Mouse (Mus musculus) embryonic facial prominence, embryonic 10.5 days (tissue): ENCODE measurements at regions not wholly inside any gene's neighbourhood (a gene's known extent, or its start where the extent isn't known, plus 50 kb on each side); places are given as distances from the start of the nearest gene placed in this dataset.
"Not testable (repeated sequence)": the region's sequence is repeated elsewhere in the genome, so short reads cannot be mapped to it uniquely, and the experiment has no call there.

Source experiments
- DNase-seq: peaks from one replicate; pipeline ENCODE4 v3.0.0-alpha.2; 2017; ENCODE audit warnings: low spot score
- H3K27ac ChIP-seq: fragments of 300-500 bp; sonication (generic); replicated peaks from 2 replicates; pipeline ENCODE4 v1.5.1; 2016; ENCODE audit warnings: mild to moderate bottlenecking
- H3K27me3 ChIP-seq: fragments of 300-500 bp; sonication (generic); replicated peaks from 2 replicates; pipeline ENCODE4 v1.6.1; 2016; ENCODE audit warnings: low read depth, mild to moderate bottlenecking; ENCODE audit not compliant: poor library complexity, severe bottlenecking
- H3K36me3 ChIP-seq: fragments of 300-500 bp; sonication (generic); replicated peaks from 2 replicates; pipeline ENCODE4 v1.6.1; 2016; ENCODE audit warnings: mild to moderate bottlenecking, moderate library complexity
- H3K4me1 ChIP-seq: fragments of 300-500 bp; sonication (generic); 2 replicates; pipeline ENCODE4 v1.6.1; 2016
- H3K4me3 ChIP-seq: fragments of 300-500 bp; sonication (generic); 2 replicates; pipeline ENCODE4 v1.5.1; 2016; ENCODE audit warnings: mild to moderate bottlenecking, moderate library complexity
- H3K9me3 ChIP-seq: fragments of 300-500 bp; sonication (generic); 2 replicates; pipeline ENCODE4 v1.6.1; 2016; ENCODE audit warnings: mild to moderate bottlenecking
- WGBS: fragments of 180-500 bp; shearing (Covaris S2); methylation state at CpG from one replicate; pipeline ENCODE4 v1.1.7; 2016; 5-methylcytosine and 5-hydroxymethylcytosine counted together

GRCm38 (mm10) chr17:79536549-79536948, 75.1 kb upstream of the Rmdn2 start:
- H3K4me3 ChIP-seq, result no peak overlapping the region
- H3K36me3 ChIP-seq, result no peaks in the 10 kb centered on the region
- H3K27me3 ChIP-seq, result no peaks in the 10 kb centered on the region
- no peaks in the 10 kb centered on the region for H3K9me3 ChIP-seq
- WGBS, result 84% methylated on average over 4 of the region's 4 CpGs
- H3K27ac ChIP-seq, result no peak overlapping the region
- no peaks in the 10 kb centered on the region for H3K4me1 ChIP-seq
- no peak for DNase-seq

- no peaks in the 10 kb centered on the region for H3K4me1 ChIP-seq
- 86% methylated on average over 4 of the region's 4 CpGs for WGBS
- no peaks in the 10 kb centered on the region for H3K27me3 ChIP-seq
- no peaks in the 10 kb centered on the region for H3K9me3 ChIP-seq
- no peak for DNase-seq
- no peak overlapping the region for H3K4me3 ChIP-seq
- H3K27ac ChIP-seq, result no peak overlapping the region
- H3K36me3 ChIP-seq, result no peaks in the 10 kb centered on the region
Observed at GRCm38 (mm10) chr17:79538789-79539188, 72.9 kb upstream of the Rmdn2 start.

- Histone ChIP-seq H3K4me3 (no peak overlapping the region), H3K4me1 (no peaks in the 10 kb centered on the region)
Observed at GRCm38 (mm10) chr17:79540038-79540437, 71.6 kb upstream of the Rmdn2 start.

GRCm38 (mm10) chr17:79540511-79540910, 71.2 kb upstream of the Rmdn2 start:
- Histone ChIP-seq H3K36me3 (no peaks in the 10 kb centered on the region), H3K4me3 (no peak overlapping the region), H3K9me3 (no peaks in the 10 kb centered on the region), H3K4me1 (no peaks in the 10 kb centered on the region), H3K27me3 (no peaks in the 10 kb centered on the region), H3K27ac (no peak overlapping the region)
- 93% methylated on average over 2 of the region's 2 CpGs for WGBS
- DNase-seq, result no peak

More at GRCm38 (mm10) chr17:79540038-79540437, 71.6 kb upstream of the Rmdn2 start:
- no peaks in the 10 kb centered on the region for H3K36me3 ChIP-seq
- H3K27me3 ChIP-seq, result no peaks in the 10 kb centered on the region
- no peak overlapping the region for H3K27ac ChIP-seq
- WGBS, result 61% methylated on average over 1 of the region's 1 CpGs
- no peaks in the 10 kb centered on the region for H3K9me3 ChIP-seq
- DNase-seq, result no peak

GRCm38 (mm10) chr17:79543907-79544522, 67.6 kb upstream of the Rmdn2 start:
- 92% methylated on average over 7 of the region's 7 CpGs for WGBS
- Histone ChIP-seq H3K27ac (no peak overlapping the region), H3K36me3 (no peaks in the 10 kb centered on the region), H3K9me3 (no peaks in the 10 kb centered on the region), H3K27me3 (no peaks in the 10 kb centered on the region), H3K4me3 (no peak overlapping the region), H3K4me1 (no peaks in the 10 kb centered on the region)
- no peak for DNase-seq

- Histone ChIP-seq H3K36me3 (no peaks in the 10 kb centered on the region), H3K9me3 (no peaks in the 10 kb centered on the region), H3K4me3 (no peak overlapping the region), H3K27me3 (no peaks in the 10 kb centered on the region), H3K4me1 (no peaks in the 10 kb centered on the region), H3K27ac (no peak overlapping the region)
- no peak for DNase-seq
- WGBS, result 86% methylated on average over 2 of the region's 2 CpGs
Observed at GRCm38 (mm10) chr17:79545878-79546277, 65.8 kb upstream of the Rmdn2 start.

GRCm38 (mm10) chr17:79547075-79547474, 64.6 kb upstream of the Rmdn2 start:
- H3K36me3 ChIP-seq, result no peaks in the 10 kb centered on the region
- DNase-seq, result no peak
- WGBS, result 91% methylated on average over 2 of the region's 2 CpGs
- H3K4me3 ChIP-seq, result no peak overlapping the region
- no peaks in the 10 kb centered on the region for H3K9me3 ChIP-seq
- no peaks in the 10 kb centered on the region for H3K4me1 ChIP-seq
- H3K27ac ChIP-seq, result no peak overlapping the region
- no peaks in the 10 kb centered on the region for H3K27me3 ChIP-seq

GRCm38 (mm10) chr17:79547524-79547923, 64.1 kb upstream of the Rmdn2 start:
- WGBS, result 90% methylated on average over 3 of the region's 3 CpGs
- Histone ChIP-seq H3K27me3 (no peaks in the 10 kb centered on the region), H3K9me3 (no peaks in the 10 kb centered on the region), H3K27ac (no peak overlapping the region), H3K36me3 (no peaks in the 10 kb centered on the region), H3K4me1 (no peaks in the 10 kb centered on the region), H3K4me3 (no peak overlapping the region)
- DNase-seq, result no peak

GRCm38 (mm10) chr17:79550409-79550808, 61.3 kb upstream of the Rmdn2 start:
- not testable (repeated sequence) for H3K27ac ChIP-seq, H3K9me3 ChIP-seq
- WGBS, result 81% methylated on average over 1 of the region's 1 CpGs

GRCm38 (mm10) chr17:79553850-79554249, 57.8 kb upstream of the Rmdn2 start:
- no peaks in the 10 kb centered on the region for H3K4me1 ChIP-seq
- H3K27me3 ChIP-seq, result no peaks in the 10 kb centered on the region
- H3K4me3 ChIP-seq, result no peak overlapping the region
- WGBS, result 83% methylated on average over 2 of the region's 2 CpGs
- H3K27ac ChIP-seq, result no peak overlapping the region
- H3K9me3 ChIP-seq, result no peaks in the 10 kb centered on the region
- H3K36me3 ChIP-seq, result no peaks in the 10 kb centered on the region
- no peak for DNase-seq

More at GRCm38 (mm10) chr17:79550409-79550808, 61.3 kb upstream of the Rmdn2 start:
- H3K4me1 ChIP-seq, H3K27me3 ChIP-seq, H3K4me3 ChIP-seq, H3K36me3 ChIP-seq, DNase-seq: not testable (repeated sequence)

- WGBS, result 77% methylated on average over 1 of the region's 1 CpGs
- Histone ChIP-seq H3K4me1 (no peaks in the 10 kb centered on the region), H3K36me3 (no peaks in the 10 kb centered on the region), H3K9me3 (peaks cover 10% of the 10 kb centered on the region), H3K27ac (no peak overlapping the region), H3K4me3 (no peak overlapping the region), H3K27me3 (no peaks in the 10 kb centered on the region)
- DNase-seq, result no peak
Observed at GRCm38 (mm10) chr17:79555593-79555992, 56.1 kb upstream of the Rmdn2 start.
